Mouse (Mus musculus) heart, adult 2 months (tissue): Measurements from ENCODE around the gene Nop9.

Source experiments
- CTCF ChIP-seq: fragments of 200-600 bp; IDR thresholded peaks from 2 replicates; pipeline ENCODE4 v1.8.1; 2022; ENCODE audit warnings: antibody characterized with exemption, mild to moderate bottlenecking, moderate library complexity
- EP300 ChIP-seq: fragments of 200-500 bp; IDR thresholded peaks from 2 replicates; pipeline ENCODE4 v1.6.1; 2011; ENCODE audit warnings: low read depth, low read length, control low read depth; ENCODE audit not compliant: insufficient read depth
- POLR2A ChIP-seq: fragments of 200-500 bp; IDR thresholded peaks from 2 replicates; pipeline ENCODE4 v1.6.1; 2011; ENCODE audit warnings: mild to moderate bottlenecking, low read depth, low read length, control low read depth; ENCODE audit not compliant: insufficient read depth

DNA sequence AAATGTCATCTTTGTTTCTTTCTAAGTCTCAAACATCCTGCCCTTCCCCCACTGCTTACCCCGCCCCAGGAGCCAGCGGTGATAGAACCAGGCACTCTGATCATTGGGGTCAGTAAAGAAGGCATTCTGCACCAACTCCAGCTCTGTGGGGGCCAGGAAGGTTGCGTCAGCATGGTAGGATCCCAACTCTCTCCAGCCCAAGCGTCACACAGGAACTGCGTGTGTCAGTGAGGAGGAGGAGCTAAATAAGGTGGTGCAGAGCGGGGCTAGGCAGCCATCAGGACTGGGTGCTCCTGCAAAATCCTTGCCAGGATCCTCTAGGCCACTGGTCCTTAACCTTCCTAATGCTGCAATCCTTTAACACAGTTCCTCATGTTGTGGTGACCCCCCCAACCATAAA, 25.8 kb upstream of the Nop9 start:
- TF ChIP-seq POLR2A (no peak), CTCF (no peak), EP300 (no peak)
